Mouse (Mus musculus) forebrain, embryonic 14.5 days (tissue): ENCODE results near the gene Cuta. TPM values are rescaled to one million over a fixed set of nuclear protein-coding genes. Genes with fewer than 3 reads are reported as not detected.
A peak's percentile ranks its signal among the peaks of the same experiment; 100 is the strongest.

ENCODE experiments used
- ATAC-seq: fragments of 200-750 bp; cut with Nextera tagmentation; 2 replicates; pipeline ENCODE4 v1.8.0; 2017; ENCODE audit warnings: mild to moderate bottlenecking, moderate library complexity
- DNase-seq: peaks from one replicate; pipeline ENCODE4 v3.0.0-alpha.2; 2015; ENCODE audit warnings: low spot score
- H3K27ac ChIP-seq: fragments of 300-500 bp; sonication (generic); 2 replicates; pipeline ENCODE4 v1.5.1; 2014; ENCODE audit warnings: low read depth, mild to moderate bottlenecking, control low read depth, low read length, moderate library complexity
- H3K27me3 ChIP-seq: fragments of 300-500 bp; sonication (generic); replicated peaks from 2 replicates; pipeline ENCODE4 v1.6.1; 2014; ENCODE audit warnings: low read length, control low read depth, mixed read lengths; ENCODE audit not compliant: control insufficient read depth, insufficient read depth
- H3K36me3 ChIP-seq: fragments of 300-500 bp; sonication (generic); 2 replicates; pipeline ENCODE4 v1.6.1; 2014; ENCODE audit warnings: low read length, control low read depth; ENCODE audit not compliant: control insufficient read depth, insufficient read depth
- H3K4me1 ChIP-seq: fragments of 300-500 bp; sonication (generic); 2 replicates; pipeline ENCODE4 v1.6.1; 2014; ENCODE audit warnings: antibody characterized with exemption, low read length, control low read depth; ENCODE audit not compliant: control insufficient read depth, insufficient read depth
- H3K4me2 ChIP-seq: fragments of 300-500 bp; sonication (generic); 2 replicates; pipeline ENCODE4 v1.6.1; 2014; ENCODE audit warnings: mild to moderate bottlenecking, control low read depth, low read length
- H3K4me3 ChIP-seq: fragments of 300-500 bp; sonication (generic); 2 replicates; pipeline ENCODE4 v1.5.1; 2014; ENCODE audit warnings: low read depth, low read length, control low read depth
- H3K9ac ChIP-seq: fragments of 300-500 bp; sonication (generic); 2 replicates; pipeline ENCODE4 v1.6.1; 2014; ENCODE audit warnings: mild to moderate bottlenecking, low read length, control low read depth, moderate library complexity
- H3K9me3 ChIP-seq: fragments of 300-500 bp; sonication (generic); replicated peaks from 2 replicates; pipeline ENCODE4 v1.6.1; 2016; ENCODE audit warnings: low read length, control low read depth, mixed read lengths; ENCODE audit not compliant: control insufficient read depth
- WGBS: fragments of 180-500 bp; shearing (Covaris S2); extraction: QIAGEN DNeasy Blood & Tissue Kit; methylation state at CpG from one replicate; pipeline ENCODE4 v1.1.7; 2014; 5-methylcytosine and 5-hydroxymethylcytosine counted together
- polyA plus RNA-seq: library from polyadenylated mRNA; unstranded; fragments of >200 nt; fragmentation: Nextera tagmentation; extraction: Ambion mirVana; gene quantifications from 2 replicates; pipeline ENCODE4 v1.2.1, GENCODE M21; 2014

Gene Cuta
- polyA plus RNA-seq, 1 experiment from 2014 or later: 150 TPM

DNA sequence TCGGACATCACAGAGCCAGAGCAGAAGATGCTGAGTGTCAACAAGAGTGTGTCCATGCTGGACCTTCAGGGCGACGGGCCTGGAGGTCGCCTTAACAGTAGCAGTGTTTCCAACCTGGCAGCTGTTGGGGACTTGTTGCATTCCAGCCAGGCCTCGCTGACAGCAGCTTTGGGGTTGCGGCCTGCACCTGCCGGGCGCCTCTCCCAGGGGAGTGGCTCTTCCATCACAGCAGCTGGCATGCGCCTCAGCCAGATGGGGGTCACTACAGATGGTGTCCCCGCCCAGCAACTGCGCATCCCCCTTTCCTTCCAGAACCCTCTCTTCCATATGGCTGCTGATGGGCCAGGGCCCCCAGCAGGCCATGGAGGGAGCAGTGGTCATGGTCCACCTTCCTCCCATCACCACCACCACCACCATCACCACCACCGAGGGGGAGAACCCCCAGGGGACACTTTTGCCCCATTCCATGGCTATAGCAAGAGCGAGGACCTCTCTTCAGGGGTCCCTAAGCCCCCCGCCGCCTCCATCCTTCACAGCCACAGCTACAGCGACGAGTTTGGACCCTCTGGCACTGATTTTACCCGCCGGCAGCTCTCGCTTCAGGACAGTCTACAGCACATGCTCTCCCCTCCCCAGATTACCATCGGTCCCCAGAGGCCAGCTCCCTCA, 22.3 kb upstream of the Cuta start:
- WGBS: 93% methylated on average over 21 of the region's 21 CpGs
- Histone ChIP-seq H3K27me3 (no peaks in the 10 kb centered on the region), H3K4me2 (no peak overlapping the region), H3K9me3 (no peaks in the 10 kb centered on the region), H3K4me3 (no peak overlapping the region), H3K4me1 (no peaks in the 10 kb centered on the region), H3K36me3 (peaks cover 96% of the 10 kb centered on the region), H3K27ac (no peak overlapping the region), H3K9ac (no peak overlapping the region)
- ATAC-seq: no peak
- no peak for DNase-seq

DNA sequence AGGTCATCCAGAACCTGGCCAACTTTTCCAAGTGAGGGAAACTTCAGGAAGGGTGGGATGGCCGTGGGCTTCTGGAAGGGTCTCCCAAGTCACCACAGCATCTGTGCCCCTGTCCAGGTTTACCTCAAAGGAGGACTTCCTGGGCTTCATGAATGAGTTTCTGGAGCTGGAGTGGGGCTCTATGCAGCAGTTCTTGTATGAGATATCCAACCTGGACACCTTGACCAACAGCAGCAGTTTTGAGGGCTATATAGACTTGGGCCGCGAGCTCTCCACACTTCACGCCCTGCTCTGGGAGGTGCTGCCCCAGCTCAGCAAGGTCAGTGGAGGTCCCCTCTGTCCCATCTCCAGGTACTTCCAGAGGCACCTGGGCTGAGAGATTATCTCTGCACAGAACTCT, 20.4 kb upstream of the Cuta start:
- peaks cover 96% of the 10 kb centered on the region for H3K36me3 ChIP-seq
- H3K4me2 ChIP-seq: no peak overlapping the region
- no peak overlapping the region for H3K27ac ChIP-seq
- WGBS: 95% methylated on average over 4 of the region's 4 CpGs
- H3K9me3 ChIP-seq: no peaks in the 10 kb centered on the region
- no peaks in the 10 kb centered on the region for H3K27me3 ChIP-seq
- DNase-seq (no peak), ATAC-seq (no peak)
- H3K9ac ChIP-seq: no peak overlapping the region
- no peaks in the 10 kb centered on the region for H3K4me1 ChIP-seq
- no peak overlapping the region for H3K4me3 ChIP-seq

- ATAC-seq (no peak), DNase-seq (no peak)
- no peak overlapping the region for H3K9ac ChIP-seq
- no peaks in the 10 kb centered on the region for H3K27me3 ChIP-seq
- 63% methylated on average over 5 of the region's 5 CpGs for WGBS
- H3K4me2 ChIP-seq: no peak overlapping the region
- no peak overlapping the region for H3K27ac ChIP-seq
- no peak overlapping the region for H3K4me3 ChIP-seq
- H3K9me3 ChIP-seq: no peaks in the 10 kb centered on the region
- peaks cover 91% of the 10 kb centered on the region for H3K36me3 ChIP-seq
- no peaks in the 10 kb centered on the region for H3K4me1 ChIP-seq
These were observed 19.5 kb upstream of the Cuta start for GRCm38 (mm10) chr17:26958880-26959279.

DNA sequence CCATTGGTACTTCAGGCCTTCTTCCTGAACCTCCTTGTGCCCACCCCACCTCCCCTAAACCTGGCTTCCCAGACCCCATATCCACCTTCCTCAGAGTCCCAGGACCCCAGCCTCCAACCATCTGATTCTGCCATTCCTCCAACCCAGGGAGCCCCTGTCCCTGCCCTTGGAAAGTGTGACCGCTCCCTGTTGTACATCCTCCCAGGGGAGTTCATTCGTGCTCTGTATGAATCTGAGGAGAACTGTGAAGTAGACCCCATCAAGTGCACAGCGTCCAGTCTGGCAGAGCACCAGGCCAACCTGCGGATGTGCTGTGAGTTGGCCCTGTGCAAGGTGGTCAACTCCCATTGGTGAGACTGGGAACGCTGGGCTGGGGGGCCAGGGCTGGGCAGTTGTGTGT, 18.5 kb upstream of the Cuta start:
- WGBS: 96% methylated on average over 5 of the region's 5 CpGs
- peaks cover 4% of the 10 kb centered on the region for H3K4me1 ChIP-seq
- no peaks in the 10 kb centered on the region for H3K9me3 ChIP-seq
- H3K27me3 ChIP-seq: no peaks in the 10 kb centered on the region
- ATAC-seq: no peak
- H3K4me3 ChIP-seq: no peak overlapping the region
- no peak overlapping the region for H3K27ac ChIP-seq
- no peak overlapping the region for H3K9ac ChIP-seq
- H3K4me2 ChIP-seq: no peak overlapping the region
- no peak for DNase-seq
- peaks cover 84% of the 10 kb centered on the region for H3K36me3 ChIP-seq

DNA sequence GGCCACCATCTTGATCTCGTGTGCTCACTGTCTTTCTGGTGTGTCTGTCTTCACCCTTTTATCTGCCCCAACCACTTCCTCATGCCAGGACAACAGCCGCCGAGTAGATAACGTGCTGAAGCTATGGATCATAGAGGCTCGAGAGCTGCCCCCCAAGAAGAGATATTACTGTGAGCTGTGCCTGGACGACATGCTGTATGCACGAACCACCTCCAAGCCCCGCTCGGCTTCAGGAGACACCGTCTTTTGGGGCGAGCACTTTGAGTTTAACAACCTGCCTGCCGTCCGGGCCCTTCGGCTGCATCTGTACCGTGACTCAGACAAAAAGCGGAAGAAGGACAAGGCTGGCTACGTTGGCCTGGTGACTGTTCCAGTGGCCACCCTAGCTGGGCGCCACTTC, 17.5 kb upstream of the Cuta start:
- Histone ChIP-seq H3K9ac (no peak overlapping the region), H3K27ac (no peak overlapping the region), H3K27me3 (no peaks in the 10 kb centered on the region), H3K4me1 (peaks cover 14% of the 10 kb centered on the region), H3K36me3 (peaks cover 74% of the 10 kb centered on the region), H3K9me3 (no peaks in the 10 kb centered on the region), H3K4me2 (no peak overlapping the region), H3K4me3 (no peak overlapping the region)
- 92% methylated on average over 18 of the region's 18 CpGs for WGBS
- DNase-seq (no peak), ATAC-seq (no peak)

- H3K4me3 ChIP-seq: no peak overlapping the region
- no peaks in the 10 kb centered on the region for H3K27me3 ChIP-seq
- no peaks in the 10 kb centered on the region for H3K9me3 ChIP-seq
- peaks cover 68% of the 10 kb centered on the region for H3K36me3 ChIP-seq
- H3K4me1 ChIP-seq: peaks cover 16% of the 10 kb centered on the region
- no peak for DNase-seq
- H3K9ac ChIP-seq: no peak overlapping the region
- no peak overlapping the region for H3K27ac ChIP-seq
- no peak overlapping the region for H3K4me2 ChIP-seq
- 84% methylated on average over 5 of the region's 5 CpGs for WGBS
- no peak for ATAC-seq
These were observed 16.9 kb upstream of the Cuta start for GRCm38 (mm10) chr17:26956309-26956708.

GRCm38 (mm10) chr17:26953726-26954125, 14.4 kb upstream of the Cuta start:
- no peak for DNase-seq
- Histone ChIP-seq H3K9ac (peak overlapping the region; percentile 63), H3K36me3 (peaks cover 43% of the 10 kb centered on the region), H3K4me1 (peaks cover 36% of the 10 kb centered on the region), H3K4me3 (0 out of 2 replicates have a peak overlapping the region, but pooled peaks have one; percentile 32), H3K9me3 (no peaks in the 10 kb centered on the region), H3K4me2 (peak overlapping the region; percentile 91), H3K27me3 (no peaks in the 10 kb centered on the region), H3K27ac (no peak overlapping the region)
- no peak for ATAC-seq
- WGBS: 16% methylated on average over 14 of the region's 16 CpGs

DNA sequence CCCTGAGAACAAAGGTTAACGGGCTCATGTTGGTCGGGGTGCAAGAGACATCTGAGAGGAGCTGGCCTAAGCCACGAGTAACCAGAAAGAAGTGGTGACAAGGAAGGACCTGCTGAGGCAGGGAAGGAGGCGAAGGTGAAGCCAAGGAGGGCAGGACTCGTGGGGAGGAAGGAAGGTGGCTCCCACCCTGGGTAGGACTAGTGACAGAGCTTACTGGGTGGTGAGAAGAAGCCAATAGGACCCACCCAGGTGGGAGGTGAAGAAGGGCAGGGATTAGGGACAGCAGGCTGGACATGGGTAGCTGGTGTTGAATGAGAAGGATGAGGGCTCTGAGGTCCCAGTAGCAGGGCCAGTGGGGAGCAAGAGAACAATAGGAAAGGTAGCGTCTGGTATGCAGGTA, 13.8 kb upstream of the Cuta start:
- Histone ChIP-seq H3K4me2 (peak overlapping the region; percentile 91), H3K27me3 (no peaks in the 10 kb centered on the region), H3K36me3 (peaks cover 38% of the 10 kb centered on the region), H3K4me1 (peaks cover 36% of the 10 kb centered on the region), H3K4me3 (peak overlapping the region; percentile 32; the same call in 1 of the 2 replicates), H3K27ac (no peak overlapping the region), H3K9ac (peak overlapping the region; percentile 63), H3K9me3 (no peaks in the 10 kb centered on the region)
- 20% methylated on average over 6 of the region's 6 CpGs for WGBS
- no peak for DNase-seq
- no peak for ATAC-seq

DNA sequence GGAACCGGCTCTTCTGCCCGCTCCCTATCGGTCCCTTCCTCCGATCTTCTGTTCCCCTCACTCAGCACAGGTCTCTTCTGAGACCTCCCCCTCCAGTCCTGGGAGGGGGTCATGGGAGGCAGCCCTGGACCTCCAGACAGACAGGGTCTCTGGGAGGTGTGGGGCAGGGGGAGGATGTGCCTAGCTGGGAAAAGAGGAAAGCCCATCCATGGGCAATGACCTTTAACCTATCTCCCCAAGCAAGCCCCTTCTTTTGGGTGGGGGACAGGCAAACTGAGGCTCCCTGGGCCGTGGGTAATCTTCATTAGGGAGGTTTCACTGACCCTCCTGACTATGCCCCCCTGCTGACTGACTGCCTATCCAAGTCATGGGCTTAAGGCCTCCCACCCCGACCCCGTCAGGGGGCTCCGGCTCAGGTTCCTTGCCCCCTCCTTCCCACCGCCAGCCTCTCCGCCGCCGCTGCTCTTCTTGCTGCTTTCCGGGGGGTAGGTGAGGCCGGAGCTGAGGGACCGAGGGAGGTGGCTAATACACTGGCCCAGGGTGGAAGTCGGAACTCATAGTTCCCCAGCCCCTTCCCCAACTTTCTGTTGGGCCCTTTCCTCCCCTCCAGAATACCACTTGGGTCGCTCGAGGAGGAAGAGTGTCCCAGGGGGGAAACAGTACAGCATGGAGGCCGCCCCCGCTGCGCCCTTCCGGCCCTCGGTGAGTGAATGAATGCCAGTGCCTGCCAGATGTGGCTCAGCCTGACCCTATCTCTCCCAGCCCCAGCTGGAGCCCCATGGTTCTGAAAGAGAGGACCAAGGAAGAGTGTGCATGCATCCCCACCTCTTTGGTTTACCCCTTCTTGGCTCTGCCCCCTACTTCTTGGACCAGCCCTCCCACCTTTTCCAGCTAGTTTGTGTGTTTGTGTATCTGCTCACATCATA, 12.8 kb upstream of the Cuta start:
- WGBS: 3% methylated on average over 23 of the region's 23 CpGs
- H3K4me2 ChIP-seq: peak overlapping the region; percentile 91
- DNase-seq (no peak), ATAC-seq (no peak; the same call in 1 of the 2 replicates)
- H3K27ac ChIP-seq: peak overlapping the region; percentile 71; the same call in 1 of the 2 replicates
- H3K9ac ChIP-seq: peak overlapping the region; percentile 63
- H3K4me1 ChIP-seq: peaks cover 43% of the 10 kb centered on the region
- H3K36me3 ChIP-seq: peaks cover 28% of the 10 kb centered on the region
- peak overlapping the region; percentile 32 for H3K4me3 ChIP-seq
- no peaks in the 10 kb centered on the region for H3K27me3 ChIP-seq
- no peaks in the 10 kb centered on the region for H3K9me3 ChIP-seq
